In the genomic region with DNA sequence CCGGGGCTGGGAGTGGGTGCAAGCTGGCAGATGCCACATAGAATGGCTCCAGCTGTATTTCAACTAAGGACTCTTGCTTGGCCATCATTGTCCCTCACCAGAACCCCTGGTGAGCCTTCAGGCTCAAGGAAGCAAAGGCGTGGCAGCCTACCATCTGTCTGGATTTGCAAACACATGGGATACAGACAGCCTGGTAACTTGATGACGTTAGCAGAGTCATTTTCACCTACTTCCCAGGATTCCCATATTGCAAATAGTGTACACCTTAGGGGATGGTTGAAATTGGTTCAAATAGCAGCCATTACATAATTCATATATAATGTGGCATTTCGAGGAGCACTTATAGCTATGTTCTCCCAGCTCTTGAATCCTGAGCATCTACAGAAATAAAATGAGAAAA, we compare ENCODE assay signal across 19 mouse cellular contexts. TPM values are rescaled to one million over a fixed set of nuclear protein-coding genes. Genes with fewer than 3 reads are reported as not detected.
DNase-seq lines count a peak whose midpoint lies in the region; ATAC-seq and TF ChIP-seq lines count a peak whose summit lies in the region.
"Had no signal": no experiment of that assay in that cellular context is flagged by ENCODE, and none has a peak within 500 bp of the region (broad histone marks: within the 10 kb centered on the region; RNA-seq: fewer than 3 reads in every experiment).

No protein-coding gene starts in this region.

- H3K4me2 ChIP-seq in forebrain, embryonic 11.5 days (ENCODE audit: low read depth, low read length, severe bottlenecking), result no peak overlapping the region
- no peak overlapping the region for H3K4me2 ChIP-seq in midbrain, postnatal 0 days (ENCODE audit: low read depth, low read length, poor library complexity, severe bottlenecking)
- H3K4me2 ChIP-seq: embryonic facial prominence, embryonic 12.5 days; heart, embryonic 15.5 days; liver, embryonic 11.5 days had no signal

- peaks cover 6% of the 10 kb centered on the region; the same call in 1 of the 2 replicates for H3K4me1 ChIP-seq in forebrain, embryonic 11.5 days (replicated peaks; ENCODE audit: control insufficient read depth, insufficient read depth, low read length)
- peaks cover 30% of the 10 kb centered on the region for H3K4me1 ChIP-seq in forebrain, embryonic 10.5 days
- peaks cover 27% of the 10 kb centered on the region for H3K4me1 ChIP-seq in midbrain, embryonic 10.5 days
- H3K4me1 ChIP-seq in midbrain, postnatal 0 days (ENCODE audit: insufficient read depth, low read length), result peaks cover 4% of the 10 kb centered on the region
- H3K4me1 ChIP-seq: embryonic facial prominence, embryonic 12.5 days had no signal

- WGBS in forebrain, embryonic 11.5 days, result 77% methylated on average over 4 of the region's 4 CpGs
- 85% methylated on average over 4 of the region's 4 CpGs for WGBS in forebrain, embryonic 10.5 days
- 81% methylated on average over 4 of the region's 4 CpGs for WGBS in midbrain, embryonic 10.5 days
- 69% methylated on average over 4 of the region's 4 CpGs for WGBS in midbrain, postnatal 0 days

- intact Hi-C loops in left cerebral cortex, adult 2 months (cut with DNase I), result loop anchor here (2.0 kb wide), 1 partner anchor 51 kb away; the partner anchor contains the start of gene Fam49a
- intact Hi-C loops in left cerebral cortex, postnatal 4 days (cut with DNase I), result loop anchor here (10.0 kb wide), 1 partner anchor 999 kb away; no protein-coding TSS in a partner anchor

- no peak for DNase-seq in forebrain, embryonic 11.5 days (ENCODE audit: low spot score)
- no peak for DNase-seq in forebrain, embryonic 10.5 days (ENCODE audit: extremely low spot score, low spot score)
- no peak for DNase-seq in left cerebral cortex, adult 2 months (ENCODE audit: extremely low spot score in 1 of 2, low spot score in 2 of 2)
- DNase-seq in left cerebral cortex, postnatal 4 days, result no peak
- no peak for DNase-seq in midbrain, embryonic 10.5 days (ENCODE audit: low spot score)
- DNase-seq in midbrain, postnatal 0 days (ENCODE audit: low spot score), result no peak
- DNase-seq in right cerebral cortex, adult 18-20 months, result no peak
- no peak for DNase-seq in cerebellum, postnatal 4 days (ENCODE audit: low spot score in 2 of 2)
- DNase-seq: adrenal gland, postnatal 10 days; cerebellum, adult 2 months; gastrocnemius, postnatal 36 days; lung, adult 18-20 months; lung, postnatal 14 days; right cerebral cortex, postnatal 4 days had no signal

- no peak overlapping the region for H3K4me3 ChIP-seq in forebrain, embryonic 11.5 days (ENCODE audit: low read depth, low read length)
- no peak overlapping the region for H3K4me3 ChIP-seq in forebrain, embryonic 10.5 days
- H3K4me3 ChIP-seq in left cerebral cortex, adult 2 months, result no peak overlapping the region
- H3K4me3 ChIP-seq in midbrain, embryonic 10.5 days, result no peak overlapping the region
- no peak overlapping the region for H3K4me3 ChIP-seq in midbrain, postnatal 0 days (ENCODE audit: low read depth, low read length)
- H3K4me3 ChIP-seq: embryonic facial prominence, embryonic 12.5 days; heart, embryonic 15.5 days had no signal

- 0 out of 2 replicates have a peak, but pooled peaks have one; percentile 3 for ATAC-seq in forebrain, embryonic 11.5 days (replicated peaks; ENCODE audit: low FRiP score)
- ATAC-seq in midbrain, postnatal 0 days (ENCODE audit: low FRiP score), result no peak
- ATAC-seq: intestine, postnatal 0 days; Patski had no signal

- no peaks in the 10 kb centered on the region for H3K36me3 ChIP-seq in forebrain, embryonic 11.5 days (ENCODE audit: control insufficient read depth, insufficient read depth, low read length)
- H3K36me3 ChIP-seq in forebrain, embryonic 10.5 days (replicated peaks), result no peaks in the 10 kb centered on the region
- H3K36me3 ChIP-seq in midbrain, embryonic 10.5 days, result no peaks in the 10 kb centered on the region
- no peaks in the 10 kb centered on the region for H3K36me3 ChIP-seq in midbrain, postnatal 0 days (ENCODE audit: insufficient read depth, low read length)
- H3K36me3 ChIP-seq: embryonic facial prominence, embryonic 12.5 days; heart, embryonic 15.5 days had no signal

- no peaks in the 10 kb centered on the region for H3K27me3 ChIP-seq in forebrain, embryonic 11.5 days (ENCODE audit: control insufficient read depth, insufficient read depth, low read length)
- no peaks in the 10 kb centered on the region for H3K27me3 ChIP-seq in forebrain, embryonic 10.5 days (ENCODE audit: poor library complexity, severe bottlenecking)
- H3K27me3 ChIP-seq in midbrain, embryonic 10.5 days (ENCODE audit: low read depth, poor library complexity, severe bottlenecking), result no peaks in the 10 kb centered on the region
- H3K27me3 ChIP-seq in midbrain, postnatal 0 days (ENCODE audit: insufficient read depth, low read length), result no peaks in the 10 kb centered on the region
- H3K27me3 ChIP-seq: embryonic facial prominence, embryonic 12.5 days; heart, embryonic 15.5 days; Patski had no signal

- H3K27ac ChIP-seq in forebrain, embryonic 11.5 days (ENCODE audit: low read depth, low read length), result no peak overlapping the region
- no peak overlapping the region for H3K27ac ChIP-seq in forebrain, embryonic 10.5 days
- peak overlapping the region; percentile 81 for H3K27ac ChIP-seq in left cerebral cortex, adult 2 months
- H3K27ac ChIP-seq in midbrain, embryonic 10.5 days (replicated peaks), result peak overlapping the region; percentile 71; the same call in 1 of the 2 replicates
- H3K27ac ChIP-seq in midbrain, postnatal 0 days (ENCODE audit: low read depth, low read length), result peak overlapping the region; percentile 63; the same call in 1 of the 2 replicates
- H3K27ac ChIP-seq: embryonic facial prominence, embryonic 12.5 days had no signal

- no peak overlapping the region for H3K9ac ChIP-seq in forebrain, embryonic 11.5 days (ENCODE audit: low read length)
- H3K9ac ChIP-seq in midbrain, postnatal 0 days (replicated peaks; ENCODE audit: low read length, poor library complexity, severe bottlenecking), result 0 out of 2 replicates have a peak overlapping the region, but pooled peaks have one; percentile 4
- H3K9ac ChIP-seq: embryonic facial prominence, embryonic 12.5 days; heart, embryonic 15.5 days had no signal

- H3K9me3 ChIP-seq in forebrain, embryonic 11.5 days (ENCODE audit: control insufficient read depth, low read length), result no peaks in the 10 kb centered on the region
- H3K9me3 ChIP-seq in forebrain, embryonic 10.5 days, result no peaks in the 10 kb centered on the region; the same call in 1 of the 2 replicates
- H3K9me3 ChIP-seq in midbrain, embryonic 10.5 days (replicated peaks), result no peaks in the 10 kb centered on the region
- no peaks in the 10 kb centered on the region for H3K9me3 ChIP-seq in midbrain, postnatal 0 days (ENCODE audit: low read length)
- H3K9me3 ChIP-seq: embryonic facial prominence, embryonic 12.5 days; heart, embryonic 15.5 days had no signal

- no peak for TF ChIP-seq CTCF in left cerebral cortex, adult 2 months (IDR thresholded peaks at IDR 0.05)
- TF ChIP-seq CTCF in midbrain, postnatal 0 days (IDR thresholded peaks at IDR 0.05), result no peak

RNA-seq across cellular contexts. Expression of gene Fam49a, which starts 52.0 kb away (rescaled TPM):
- 10.7 and 12.9 TPM in 2 replicates for polyA plus RNA-seq in forebrain, embryonic 11.5 days (2014; fragmentation: Nextera tagmentation; extraction: Ambion mirVana)
- polyA plus RNA-seq in forebrain, embryonic 10.5 days (2016; fragmentation: Nextera tagmentation; extraction: Ambion mirVana), result 5.3 and 6.3 TPM in 2 replicates
- total RNA-seq in left cerebral cortex, adult 2 months (2021), result 100 to 1,000 TPM; 174 to 176 TPM
- total RNA-seq in left cerebral cortex, postnatal 4 days (2021), result 100 to 1,000 TPM; 346 to 364 TPM
- 9.2 and 11.2 TPM in 2 replicates for polyA plus RNA-seq in midbrain, embryonic 10.5 days (2016; fragmentation: Nextera tagmentation; extraction: Ambion mirVana)
- 88.2 and 96.7 TPM in 2 replicates for total RNA-seq in midbrain, postnatal 0 days (2014; rRNA removed)
- 58.3 and 60.0 TPM in 2 replicates for polyA plus RNA-seq in midbrain, postnatal 0 days (2015; fragmentation: Nextera tagmentation; extraction: Ambion mirVana)

Comparison
In these comparisons a context has a peak if more than half of its experiments do, and no peak if none do; other contexts are left out.
1. H3K27ac ChIP-seq: peak in left cerebral cortex, adult 2 months (single experiment), midbrain, embryonic 10.5 days (single experiment) and midbrain, postnatal 0 days (single experiment); none in forebrain, embryonic 11.5 days (single experiment) and forebrain, embryonic 10.5 days (single experiment).